ENCODE assay signal across 8 mouse cellular contexts in genomic region chr12:46818856-46819347, GRCm38 (mm10). TPM values are rescaled to one million over a fixed set of nuclear protein-coding genes. Genes with fewer than 3 reads are reported as not detected.
DNase-seq lines count a peak whose midpoint lies in the region; ATAC-seq and TF ChIP-seq lines count a peak whose summit lies in the region.

Gene Nova1 (minus strand): TSS chr12:46818929.

- no peak for ATAC-seq in erythroblast, adult 5-6 weeks (replicated peaks; ENCODE audit: low FRiP score, poor library complexity, severe bottlenecking)
- ATAC-seq in limb, embryonic 11.5 days (ENCODE audit: insufficient number of reproducible peaks, low FRiP score, low TSS enrichment, low read depth): peak; percentile 83
- ATAC-seq in midbrain, embryonic 15.5 days (replicated peaks): peak; percentile 90

- no peak for TF ChIP-seq CTCF in testis, adult 2 months (IDR thresholded peaks at IDR 0.05; ENCODE audit: control insufficient read depth, insufficient read depth, insufficient replicate concordance, low read depth, low read length)

- H3K4me2 ChIP-seq in limb, embryonic 11.5 days (ENCODE audit: low read depth, severe bottlenecking): peak within 1 kb of the TSS; percentile 54
- peak within 1 kb of the TSS; percentile 54 for H3K4me2 ChIP-seq in midbrain, embryonic 15.5 days

- DNase-seq in embryonic facial prominence, embryonic 10.5 days (ENCODE audit: low spot score): peak; percentile 83
- peak; percentile 72 to 79 for DNase-seq in heart, adult 18-20 months
- peak; percentile 56 for DNase-seq in kidney, adult 18-20 months
- DNase-seq in limb, embryonic 11.5 days (ENCODE audit: low spot score): peak; percentile 78

- no peaks in the 10 kb centered on the region for H3K9me3 ChIP-seq in erythroblast, embryonic 14.5 days (ENCODE audit: control insufficient read depth, low read length)
- H3K9me3 ChIP-seq in embryonic facial prominence, embryonic 10.5 days: no peaks in the 10 kb centered on the region
- H3K9me3 ChIP-seq in limb, embryonic 11.5 days (ENCODE audit: control insufficient read depth, low read length): no peaks in the 10 kb centered on the region
- no peaks in the 10 kb centered on the region for H3K9me3 ChIP-seq in midbrain, embryonic 15.5 days

- peak within 1 kb of the TSS; percentile 78 for H3K9ac ChIP-seq in limb, embryonic 11.5 days (ENCODE audit: low read length)
- peak within 1 kb of the TSS; percentile 99 for H3K9ac ChIP-seq in midbrain, embryonic 15.5 days

- no peaks in the 10 kb centered on the region for H3K36me3 ChIP-seq in erythroblast, embryonic 14.5 days (ENCODE audit: control insufficient read depth)
- H3K36me3 ChIP-seq in embryonic facial prominence, embryonic 10.5 days (replicated peaks): no peaks in the 10 kb centered on the region
- H3K36me3 ChIP-seq in limb, embryonic 11.5 days (ENCODE audit: control insufficient read depth, insufficient read depth, low read length): no peaks in the 10 kb centered on the region
- no peaks in the 10 kb centered on the region for H3K36me3 ChIP-seq in midbrain, embryonic 15.5 days (replicated peaks)
- no peaks in the 10 kb centered on the region for H3K36me3 ChIP-seq in testis, adult 2 months (ENCODE audit: control insufficient read depth, insufficient read depth, low read length)

- WGBS in embryonic facial prominence, embryonic 10.5 days: 8% methylated on average over 59 of the region's 68 CpGs
- WGBS in limb, embryonic 11.5 days: 1% methylated on average over 25 of the region's 68 CpGs
- whole genome bisulfite sequencing in midbrain, embryonic 15.5 days: 0% methylated on average over 32 of the region's 68 CpGs

- peaks cover 59% of the 10 kb centered on the region for H3K27me3 ChIP-seq in erythroblast, embryonic 14.5 days (ENCODE audit: control insufficient read depth)
- H3K27me3 ChIP-seq in embryonic facial prominence, embryonic 10.5 days (replicated peaks; ENCODE audit: low read depth, poor library complexity, severe bottlenecking): peaks cover 23% of the 10 kb centered on the region
- no peaks in the 10 kb centered on the region for H3K27me3 ChIP-seq in limb, embryonic 11.5 days (ENCODE audit: control insufficient read depth, insufficient read depth, low read length)
- no peaks in the 10 kb centered on the region for H3K27me3 ChIP-seq in midbrain, embryonic 15.5 days (replicated peaks)
- H3K27me3 ChIP-seq in testis, adult 2 months (ENCODE audit: control insufficient read depth, insufficient read depth, low read length): no peaks in the 10 kb centered on the region

- peak within 1 kb of the TSS; percentile 92 for H3K27ac ChIP-seq in embryonic facial prominence, embryonic 10.5 days (replicated peaks)
- H3K27ac ChIP-seq in limb, embryonic 11.5 days (replicated peaks; ENCODE audit: low read depth, low read length): peak within 1 kb of the TSS; percentile 72; the same call in 1 of the 2 replicates
- H3K27ac ChIP-seq in midbrain, embryonic 15.5 days: peak within 1 kb of the TSS; percentile 100
- H3K27ac ChIP-seq in testis, adult 2 months (ENCODE audit: control insufficient read depth, insufficient read depth, low read depth, low read length): peak within 1 kb of the TSS; percentile 87

- H3K4me3 ChIP-seq in erythroblast, embryonic 14.5 days (replicated peaks): peak within 1 kb of the TSS; percentile 66
- peak within 1 kb of the TSS; percentile 86 for H3K4me3 ChIP-seq in embryonic facial prominence, embryonic 10.5 days
- peak within 1 kb of the TSS; percentile 74 for H3K4me3 ChIP-seq in limb, embryonic 11.5 days (ENCODE audit: low read depth, low read length)
- peak within 1 kb of the TSS; percentile 96 for H3K4me3 ChIP-seq in midbrain, embryonic 15.5 days
- H3K4me3 ChIP-seq in testis, adult 2 months (ENCODE audit: control insufficient read depth, low read depth, low read length): peak within 1 kb of the TSS; percentile 95

- H3K4me1 ChIP-seq in erythroblast, embryonic 14.5 days (ENCODE audit: control insufficient read depth): peaks cover 9% of the 10 kb centered on the region
- H3K4me1 ChIP-seq in embryonic facial prominence, embryonic 10.5 days: no peaks in the 10 kb centered on the region
- H3K4me1 ChIP-seq in limb, embryonic 11.5 days (ENCODE audit: control insufficient read depth, insufficient read depth, low read length): no peaks in the 10 kb centered on the region
- H3K4me1 ChIP-seq in midbrain, embryonic 15.5 days: no peaks in the 10 kb centered on the region; the same call in 1 of the 2 replicates
- no peaks in the 10 kb centered on the region; the same call in none of the 2 replicates for H3K4me1 ChIP-seq in testis, adult 2 months (ENCODE audit: control insufficient read depth, insufficient read depth, low read length)

- TF ChIP-seq POLR2A in testis, adult 2 months (IDR thresholded peaks at IDR 0.05; ENCODE audit: control insufficient read depth, low read depth, low read length): no peak

RNA-seq across cellular contexts. Expression of gene Nova1, which starts in this region (rescaled TPM):
- 0.03 TPM in 1 of 2 replicates, not detected in the other for polyA plus RNA-seq in erythroblast, embryonic 14.5 days (2012)
- not detected in 2 replicates for total RNA-seq in erythroblast, adult 5-6 weeks (2015; ENCODE audit: low replicate concordance)
- total RNA-seq in erythroblast, adult 5-6 weeks (2017; ENCODE audit: low replicate concordance): not detected in 2 replicates
- polyA plus RNA-seq in embryonic facial prominence, embryonic 10.5 days (2016; fragmentation: Nextera tagmentation; extraction: Ambion mirVana): 2.8 and 4.6 TPM in 2 replicates
- total RNA-seq in heart, adult 18-20 months (2021): 1 to 10 TPM; 2.2 to 4.0 TPM
- 1.6 and 1.9 TPM in 2 replicates for polyA plus RNA-seq in limb, embryonic 11.5 days (2014; fragmentation: Nextera tagmentation; extraction: Ambion mirVana)
- 102 and 117 TPM in 2 replicates for polyA plus RNA-seq in midbrain, embryonic 15.5 days (2015; fragmentation: Nextera tagmentation; extraction: Ambion mirVana)
- polyA plus RNA-seq in testis, adult 2 months (2012; rRNA removed): 0.70 and 1.0 TPM in 2 replicates

Comparison
In these comparisons a context has a peak if more than half of its experiments do, and no peak if none do; other contexts are left out.
1. RNA of gene Nova1 (polyA plus RNA-seq): 102 to 117 TPM in midbrain, embryonic 15.5 days; 2.8 to 4.6 TPM in embryonic facial prominence, embryonic 10.5 days, 1.6 to 1.9 TPM in limb, embryonic 11.5 days, 0.70 to 1.0 TPM in testis, adult 2 months and 0.03 TPM in erythroblast, embryonic 14.5 days; every median in the first group is over 10 times any median in the second.
2. Peak in every context shown above with its lines, with median percentiles within 50 percentile points of each other: H3K4me3 ChIP-seq, DNase-seq and H3K27ac ChIP-seq.